Mouse (Mus musculus) adrenal gland, adult 18-20 months (tissue): ENCODE results near the gene Dazap1. TPM values are rescaled to one million over a fixed set of nuclear protein-coding genes. Genes with fewer than 3 reads are reported as not detected.
"Not testable (repeated sequence)": the region's sequence is repeated elsewhere in the genome, so short reads cannot be mapped to it uniquely, and the experiment has no call there.

Experiments
- DNase-seq, 2 experiments: peaks; one replicate each; pipeline ENCODE4 v3.0.0; 2021 to 2022; ENCODE audit warnings: low spot score in 2 of 2
- total RNA-seq, 2 experiments: library from RNA; stranded (reverse); gene quantifications; 1 replicate in 1 of 2; 2 replicates in 1 of 2; pipeline ENCODE4 v1.2.3; 2021

Dazap1 gene
- total RNA-seq, 2 experiments from 2014 or later, result 90.2 to 100 TPM

DNA sequence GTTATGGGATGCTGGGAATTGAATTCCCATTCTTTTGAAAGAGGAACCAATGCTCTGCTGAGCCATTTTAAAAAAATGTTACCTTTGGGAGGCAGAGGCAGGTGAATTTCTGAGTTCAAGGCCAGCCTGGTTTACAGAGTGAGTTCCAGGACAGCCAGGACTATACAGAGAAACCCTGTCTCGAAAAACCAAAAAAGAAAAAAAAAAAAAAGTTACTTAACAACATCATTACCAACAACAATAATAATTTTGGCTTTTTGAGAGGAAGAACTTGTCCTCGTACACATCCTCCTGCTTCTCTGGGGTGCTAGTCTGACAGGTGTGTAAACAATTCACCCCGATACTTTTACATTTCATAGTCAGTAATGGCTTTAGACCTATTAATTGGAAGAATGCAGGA lies 12.8 kb upstream of the Dazap1 start:
- DNase-seq, result not testable (repeated sequence)

GRCm38 (mm10) chr10:80248971-80249640 lies 12.2 kb upstream of the Dazap1 start, which contains the start of gene Ndufs7:
Gene Ndufs7, plus strand, starts transcription at chr10:80249121.
- peak; percentile 94 to 97 for DNase-seq

- DNase-seq, result no peak
Observed at GRCm38 (mm10) chr10:80250059-80250458, 11.2 kb upstream of the Dazap1 start.

- no peak for DNase-seq
Observed at GRCm38 (mm10) chr10:80250573-80250972, 10.7 kb upstream of the Dazap1 start.

GRCm38 (mm10) chr10:80252011-80252410 lies 9.3 kb upstream of the Dazap1 start:
- no peak for DNase-seq

- no peak for DNase-seq
Observed at GRCm38 (mm10) chr10:80252493-80253274, 8.6 kb upstream of the Dazap1 start.

DNA sequence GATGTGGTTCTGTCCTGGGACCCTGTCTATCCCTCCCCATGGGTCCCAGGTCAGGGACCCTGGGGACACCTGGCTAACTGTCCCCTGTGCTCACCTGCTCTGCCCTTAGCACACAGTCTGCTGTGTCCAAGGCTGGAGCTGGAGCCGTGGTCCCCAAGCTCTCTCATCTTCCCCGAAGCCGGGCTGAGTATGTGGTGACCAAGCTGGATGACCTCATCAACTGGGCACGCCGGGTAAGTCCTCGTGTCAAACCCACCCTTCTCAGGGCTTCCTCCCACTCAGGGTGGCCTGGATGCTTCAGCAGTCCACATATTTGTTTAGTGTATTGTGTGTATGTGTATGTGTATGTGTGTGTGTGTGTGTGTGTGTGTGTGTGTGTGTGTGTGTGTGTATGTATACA lies 7.7 kb upstream of the Dazap1 start:
- no peak for DNase-seq

- no peak for DNase-seq
Observed at GRCm38 (mm10) chr10:80254331-80255297, 6.7 kb upstream of the Dazap1 start.

DNA sequence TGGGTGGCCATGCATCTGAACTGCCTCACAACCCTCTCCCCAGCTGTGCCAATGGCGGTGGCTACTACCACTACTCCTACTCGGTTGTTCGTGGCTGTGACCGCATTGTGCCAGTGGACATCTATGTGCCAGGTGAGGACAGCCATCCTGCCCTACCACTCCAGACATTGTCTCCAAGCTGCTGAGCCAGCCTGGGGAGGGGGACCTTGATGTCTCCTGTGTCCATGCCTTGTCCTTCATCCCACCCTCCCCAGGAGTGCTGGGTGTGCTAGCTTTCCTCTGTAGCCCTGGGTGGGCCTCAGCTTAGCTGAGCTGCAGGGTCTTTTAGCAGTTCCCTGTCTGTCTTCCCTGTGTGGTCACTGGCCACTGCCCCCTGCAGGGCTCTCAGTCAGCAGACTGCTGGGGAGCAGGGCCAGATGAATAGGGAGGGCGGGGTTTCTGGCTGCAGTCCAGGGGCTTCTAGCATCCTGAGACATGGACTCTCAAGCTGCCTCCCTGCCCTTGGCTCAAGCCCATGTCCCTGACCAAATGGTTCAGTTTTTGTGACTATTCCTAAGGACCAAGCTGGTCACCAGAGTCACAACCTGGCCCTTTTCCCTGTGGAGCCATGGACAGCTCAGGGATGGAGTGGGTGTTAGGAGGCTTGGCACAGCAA lies 5.3 kb upstream of the Dazap1 start:
- DNase-seq, result peak in 1 of 2 experiments; percentile 44

- no peak for DNase-seq
Observed at GRCm38 (mm10) chr10:80257936-80258335, 3.4 kb upstream of the Dazap1 start.

- DNase-seq, result peak in 1 of 2 experiments; percentile 48
Observed at GRCm38 (mm10) chr10:80258752-80259462, 2.4 kb upstream of the Dazap1 start.

DNA sequence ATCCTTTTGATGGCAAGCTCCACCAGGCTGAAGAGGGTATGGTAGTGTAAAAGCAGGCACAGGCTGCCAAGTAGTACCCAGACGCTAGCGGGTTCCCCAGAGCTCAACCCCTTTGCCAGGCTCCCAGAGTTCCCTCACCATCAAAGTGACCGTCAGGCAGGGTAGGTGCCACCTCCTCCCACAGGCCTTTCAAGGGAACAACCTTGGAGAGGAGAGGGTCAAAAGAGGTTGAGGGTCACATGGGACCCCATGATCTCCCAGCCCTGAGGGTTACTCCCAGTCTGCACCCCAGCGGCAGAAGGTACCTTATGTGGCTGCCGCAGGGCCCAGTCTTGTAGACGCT lies 1.9 kb upstream of the Dazap1 start:
- no peak for DNase-seq

GRCm38 (mm10) chr10:80259861-80260641 lies 1.2 kb upstream of the Dazap1 start:
- peak; percentile 62 to 67 for DNase-seq

DNA sequence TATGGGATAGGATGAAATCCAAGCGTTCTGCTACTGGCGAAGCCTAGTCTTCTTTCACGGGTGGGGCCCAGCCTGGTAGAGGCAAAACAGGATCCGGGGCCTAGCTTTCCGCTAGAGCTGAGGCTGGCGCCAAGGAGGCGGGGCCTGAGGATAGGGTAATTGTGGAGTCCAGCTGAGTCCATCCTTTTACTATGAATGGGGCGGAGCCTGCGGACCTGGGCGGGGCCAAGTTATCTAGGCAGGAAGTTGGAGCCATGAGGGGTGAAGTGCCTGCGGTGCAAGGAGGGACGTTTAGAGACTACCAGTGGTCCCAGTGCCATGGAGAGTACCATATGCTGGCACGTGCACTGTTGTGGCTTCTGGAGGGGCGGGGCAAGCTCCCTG lies 291 bp downstream of the Dazap1 start:
- peak; percentile 94 for DNase-seq

- no peak for DNase-seq
Observed at GRCm38 (mm10) chr10:80262169-80262568, 883 bp downstream of the Dazap1 start.

- no peak for DNase-seq
Observed at GRCm38 (mm10) chr10:80262776-80263365, 1.6 kb downstream of the Dazap1 start.

- peak; percentile 97 to 99 for DNase-seq
Observed at GRCm38 (mm10) chr10:80264341-80265148, 3.3 kb downstream of the Dazap1 start.

- DNase-seq, result no peak
Observed at GRCm38 (mm10) chr10:80265149-80265486, 3.8 kb downstream of the Dazap1 start.
